Comparison of ENCODE assay signal across 27 mouse cellular contexts in genomic region chr1:176880943-176881342, GRCm38 (mm10).
DNase-seq lines count a peak whose midpoint lies in the region; ATAC-seq and TF ChIP-seq lines count a peak whose summit lies in the region.
"Had no signal": no experiment of that assay in that cellular context is flagged by ENCODE, and none has a peak within 500 bp of the region (broad histone marks: within the 10 kb centered on the region; RNA-seq: fewer than 3 reads in every experiment).

No protein-coding gene starts in this region.

- TF ChIP-seq CTCF in brain, embryonic 14.5 days (IDR thresholded peaks at IDR 0.05; ENCODE audit: borderline replicate concordance, extremely low read depth, insufficient read depth, insufficient read length), result no peak

- H3K4me2 ChIP-seq in limb, embryonic 11.5 days (ENCODE audit: low read depth, severe bottlenecking), result no peak overlapping the region
- no peak overlapping the region for H3K4me2 ChIP-seq in forebrain, embryonic 13.5 days
- H3K4me2 ChIP-seq: embryonic facial prominence, embryonic 12.5 days; heart, embryonic 13.5 days; hindbrain, embryonic 14.5 days; intestine, embryonic 15.5 days; liver, embryonic 13.5 days; lung, embryonic 14.5 days; neural tube, embryonic 12.5 days had no signal

- peak; percentile 15 for DNase-seq in limb, embryonic 11.5 days (ENCODE audit: low spot score)
- DNase-seq in limb, embryonic 10.5 days (ENCODE audit: low spot score), result no peak
- peak; percentile 58 for DNase-seq in brain, embryonic 14.5 days (ENCODE audit: low read depth)
- DNase-seq in embryo, embryonic 11 days, result peak; percentile 27
- no peak for DNase-seq in spleen, postnatal 4 days (ENCODE audit: low spot score in 2 of 2)
- no peak for DNase-seq in cerebellum, adult 9-10 months
- DNase-seq in left cerebral cortex, postnatal 4 days, result no peak
- DNase-seq: adrenal gland, postnatal 36 days; cerebellum, adult 11 months; cerebellum, postnatal 14 days; gastrocnemius, postnatal 36 days; heart, adult 2 months; heart, postnatal 14 days; kidney, adult 9 months; kidney, postnatal 14 days; layer of hippocampus, postnatal 36 days; liver, embryonic 13.5 days; lung, embryonic 14.5 days; right cerebral cortex, adult 18-20 months; thymus, adult 18-20 months; thymus, postnatal 4 days had no signal

- no peak overlapping the region for H3K9ac ChIP-seq in limb, embryonic 11.5 days (ENCODE audit: low read length)
- no peak overlapping the region for H3K9ac ChIP-seq in forebrain, embryonic 13.5 days
- H3K9ac ChIP-seq: embryonic facial prominence, embryonic 12.5 days; heart, embryonic 13.5 days; hindbrain, embryonic 14.5 days; intestine, embryonic 15.5 days; liver, embryonic 13.5 days; lung, embryonic 14.5 days; neural tube, embryonic 12.5 days had no signal

- no peak overlapping the region for H3K4me3 ChIP-seq in limb, embryonic 11.5 days (ENCODE audit: low read depth, low read length)
- H3K4me3 ChIP-seq in limb, embryonic 10.5 days, result no peak overlapping the region
- no peak overlapping the region for H3K4me3 ChIP-seq in forebrain, embryonic 13.5 days
- H3K4me3 ChIP-seq: embryonic facial prominence, embryonic 12.5 days; heart, adult 2 months; heart, embryonic 13.5 days; intestine, embryonic 15.5 days; liver, embryonic 13.5 days; neural tube, embryonic 12.5 days had no signal

- TF ChIP-seq POLR2A in brain, embryonic 14.5 days (IDR thresholded peaks at IDR 0.05; ENCODE audit: borderline replicate concordance, extremely low read depth, insufficient read depth, insufficient read length, poor library complexity, severe bottlenecking), result no peak

- no peak for ATAC-seq in limb, embryonic 11.5 days (ENCODE audit: insufficient number of reproducible peaks, low FRiP score, low TSS enrichment, low read depth)
- no peak for ATAC-seq in forebrain, embryonic 13.5 days
- ATAC-seq: intestine, embryonic 15.5 days had no signal

- WGBS in limb, embryonic 11.5 days, result 78% methylated on average over 6 of the region's 6 CpGs
- 86% methylated on average over 6 of the region's 6 CpGs for WGBS in limb, embryonic 10.5 days
- WGBS in forebrain, embryonic 13.5 days, result 13% methylated on average over 6 of the region's 6 CpGs

- intact Hi-C loops in left cerebral cortex, postnatal 4 days (cut with DNase I), result no loop called here

- H3K27me3 ChIP-seq in limb, embryonic 11.5 days (ENCODE audit: control insufficient read depth, insufficient read depth, low read length), result no peaks in the 10 kb centered on the region
- no peaks in the 10 kb centered on the region for H3K27me3 ChIP-seq in limb, embryonic 10.5 days (ENCODE audit: low read depth, poor library complexity, severe bottlenecking)
- H3K27me3 ChIP-seq in forebrain, embryonic 13.5 days, result no peaks in the 10 kb centered on the region
- H3K27me3 ChIP-seq: embryonic facial prominence, embryonic 12.5 days; heart, embryonic 13.5 days; intestine, embryonic 15.5 days; liver, embryonic 13.5 days; neural tube, embryonic 12.5 days had no signal

- no peaks in the 10 kb centered on the region for H3K4me1 ChIP-seq in limb, embryonic 11.5 days (ENCODE audit: control insufficient read depth, insufficient read depth, low read length)
- H3K4me1 ChIP-seq in limb, embryonic 10.5 days, result peaks cover 5% of the 10 kb centered on the region; the same call in 1 of the 2 replicates
- H3K4me1 ChIP-seq in forebrain, embryonic 13.5 days, result peaks cover 31% of the 10 kb centered on the region
- H3K4me1 ChIP-seq: intestine, embryonic 15.5 days; liver, embryonic 13.5 days had no signal

- no peaks in the 10 kb centered on the region for H3K36me3 ChIP-seq in limb, embryonic 11.5 days (ENCODE audit: control insufficient read depth, insufficient read depth, low read length)
- H3K36me3 ChIP-seq in limb, embryonic 10.5 days, result no peaks in the 10 kb centered on the region
- no peaks in the 10 kb centered on the region for H3K36me3 ChIP-seq in forebrain, embryonic 13.5 days (ENCODE audit: poor library complexity, severe bottlenecking)
- H3K36me3 ChIP-seq: embryonic facial prominence, embryonic 12.5 days; heart, embryonic 13.5 days; intestine, embryonic 15.5 days; liver, embryonic 13.5 days; neural tube, embryonic 12.5 days had no signal

- H3K9me3 ChIP-seq in limb, embryonic 11.5 days (ENCODE audit: control insufficient read depth, low read length), result no peaks in the 10 kb centered on the region
- no peaks in the 10 kb centered on the region for H3K9me3 ChIP-seq in limb, embryonic 10.5 days (replicated peaks)
- no peaks in the 10 kb centered on the region for H3K9me3 ChIP-seq in forebrain, embryonic 13.5 days (replicated peaks)
- H3K9me3 ChIP-seq: embryonic facial prominence, embryonic 12.5 days; heart, embryonic 13.5 days; intestine, embryonic 15.5 days; liver, embryonic 13.5 days; neural tube, embryonic 12.5 days had no signal

- H3K27ac ChIP-seq in limb, embryonic 11.5 days (replicated peaks; ENCODE audit: low read depth, low read length), result no peak overlapping the region
- H3K27ac ChIP-seq in limb, embryonic 10.5 days, result no peak overlapping the region
- H3K27ac ChIP-seq in forebrain, embryonic 13.5 days, result peak overlapping the region; percentile 69
- H3K27ac ChIP-seq: embryonic facial prominence, embryonic 12.5 days; heart, adult 2 months; heart, embryonic 13.5 days; intestine, embryonic 15.5 days; liver, embryonic 13.5 days; neural tube, embryonic 12.5 days had no signal

Comparison
In these comparisons a context has a peak if more than half of its experiments do, and no peak if none do; other contexts are left out.
1. DNase-seq: peak in limb, embryonic 11.5 days (single experiment), brain, embryonic 14.5 days (single experiment) and embryo, embryonic 11 days (single experiment); none in limb, embryonic 10.5 days (single experiment), spleen, postnatal 4 days (0 of 2), cerebellum, adult 9-10 months (single experiment) and left cerebral cortex, postnatal 4 days (single experiment).